Mouse (Mus musculus) hindbrain, embryonic 16.5 days (tissue): Measurements from ENCODE around the gene Spns3. TPM values are rescaled to one million over a fixed set of nuclear protein-coding genes. Genes with fewer than 3 reads are reported as not detected.

Experiments used
- ATAC-seq: fragments of 200-750 bp; cut with Nextera tagmentation; 2 replicates; pipeline ENCODE4 v1.8.0; 2017; ENCODE audit warnings: moderate TSS enrichment, moderate library complexity
- H3K27ac ChIP-seq: fragments of 300-500 bp; sonication (generic); 2 replicates; pipeline ENCODE4 v1.5.1; 2014; ENCODE audit warnings: low read depth, mild to moderate bottlenecking, control low read depth, low read length, moderate library complexity
- H3K27me3 ChIP-seq: fragments of 300-500 bp; sonication (generic); replicated peaks from 2 replicates; pipeline ENCODE4 v1.6.1; 2014; ENCODE audit warnings: low read length; ENCODE audit not compliant: control insufficient read depth, insufficient read depth
- H3K36me3 ChIP-seq: fragments of 300-500 bp; sonication (generic); 2 replicates; pipeline ENCODE4 v1.6.1; 2014; ENCODE audit warnings: mild to moderate bottlenecking, low read length, moderate library complexity, mixed read lengths; ENCODE audit not compliant: control insufficient read depth, insufficient read depth
- H3K4me1 ChIP-seq: fragments of 300-500 bp; sonication (generic); 2 replicates; pipeline ENCODE4 v1.6.1; 2014; ENCODE audit warnings: low read depth, low read length; ENCODE audit not compliant: control insufficient read depth, insufficient read depth
- H3K4me2 ChIP-seq: fragments of 300-500 bp; sonication (generic); 2 replicates; pipeline ENCODE4 v1.6.1; 2014; ENCODE audit warnings: mild to moderate bottlenecking, low read length, control low read depth, moderate library complexity
- H3K4me3 ChIP-seq: fragments of 300-500 bp; sonication (generic); 2 replicates; pipeline ENCODE4 v1.5.1; 2014; ENCODE audit warnings: mild to moderate bottlenecking, low read length, control low read depth, moderate library complexity
- H3K9ac ChIP-seq: fragments of 300-500 bp; sonication (generic); 2 replicates; pipeline ENCODE4 v1.6.1; 2014; ENCODE audit warnings: low read depth, mild to moderate bottlenecking, control low read depth, low read length, moderate library complexity
- H3K9me3 ChIP-seq: fragments of 300-500 bp; sonication (generic); 2 replicates; pipeline ENCODE4 v1.6.1; 2014; ENCODE audit warnings: mild to moderate bottlenecking, low read length, moderate library complexity; ENCODE audit not compliant: control insufficient read depth
- WGBS: fragments of 180-500 bp; shearing (Covaris S2); extraction: QIAGEN DNeasy Blood & Tissue Kit; methylation state at CpG from one replicate; pipeline ENCODE4 v1.1.7; 2014; 5-methylcytosine and 5-hydroxymethylcytosine counted together
- polyA plus RNA-seq: library from polyadenylated mRNA; unstranded; fragments of >200 nt; fragmentation: Nextera tagmentation; extraction: Ambion mirVana; gene quantifications from 2 replicates; pipeline ENCODE4 v1.2.1, GENCODE M21; 2015

The Spns3 gene
- polyA plus RNA-seq, 1 experiment from 2014 or later = not detected

DNA sequence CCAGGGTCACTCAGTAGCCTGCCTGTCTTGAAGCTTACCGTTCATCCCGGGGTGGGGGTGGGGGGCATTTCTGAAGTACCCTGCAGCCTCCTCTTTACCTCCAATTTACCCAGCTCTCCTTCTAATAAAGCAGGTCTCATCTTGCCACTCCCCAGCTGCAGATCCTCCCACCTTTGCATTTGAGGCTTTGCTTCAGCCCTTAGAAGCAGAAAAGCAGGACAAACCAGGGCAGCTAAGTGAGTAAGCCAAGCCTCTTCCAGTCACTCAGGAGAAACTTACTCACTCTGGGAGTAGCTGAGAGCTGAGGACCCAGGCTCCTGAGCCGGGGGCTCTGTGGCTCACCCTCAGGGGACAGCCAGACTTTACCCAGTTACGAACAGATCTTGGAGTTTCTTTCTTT, 28.2 kb upstream of the Spns3 start:
- no peak overlapping the region for H3K4me3 ChIP-seq
- H3K27me3 ChIP-seq = no peaks in the 10 kb centered on the region
- H3K4me2 ChIP-seq = no peak overlapping the region
- WGBS = 78% methylated on average over 4 of the region's 4 CpGs
- no peaks in the 10 kb centered on the region for H3K36me3 ChIP-seq
- peaks cover 9% of the 10 kb centered on the region for H3K4me1 ChIP-seq
- H3K27ac ChIP-seq = no peak overlapping the region
- no peaks in the 10 kb centered on the region for H3K9me3 ChIP-seq
- H3K9ac ChIP-seq = no peak overlapping the region
- ATAC-seq = no peak

DNA sequence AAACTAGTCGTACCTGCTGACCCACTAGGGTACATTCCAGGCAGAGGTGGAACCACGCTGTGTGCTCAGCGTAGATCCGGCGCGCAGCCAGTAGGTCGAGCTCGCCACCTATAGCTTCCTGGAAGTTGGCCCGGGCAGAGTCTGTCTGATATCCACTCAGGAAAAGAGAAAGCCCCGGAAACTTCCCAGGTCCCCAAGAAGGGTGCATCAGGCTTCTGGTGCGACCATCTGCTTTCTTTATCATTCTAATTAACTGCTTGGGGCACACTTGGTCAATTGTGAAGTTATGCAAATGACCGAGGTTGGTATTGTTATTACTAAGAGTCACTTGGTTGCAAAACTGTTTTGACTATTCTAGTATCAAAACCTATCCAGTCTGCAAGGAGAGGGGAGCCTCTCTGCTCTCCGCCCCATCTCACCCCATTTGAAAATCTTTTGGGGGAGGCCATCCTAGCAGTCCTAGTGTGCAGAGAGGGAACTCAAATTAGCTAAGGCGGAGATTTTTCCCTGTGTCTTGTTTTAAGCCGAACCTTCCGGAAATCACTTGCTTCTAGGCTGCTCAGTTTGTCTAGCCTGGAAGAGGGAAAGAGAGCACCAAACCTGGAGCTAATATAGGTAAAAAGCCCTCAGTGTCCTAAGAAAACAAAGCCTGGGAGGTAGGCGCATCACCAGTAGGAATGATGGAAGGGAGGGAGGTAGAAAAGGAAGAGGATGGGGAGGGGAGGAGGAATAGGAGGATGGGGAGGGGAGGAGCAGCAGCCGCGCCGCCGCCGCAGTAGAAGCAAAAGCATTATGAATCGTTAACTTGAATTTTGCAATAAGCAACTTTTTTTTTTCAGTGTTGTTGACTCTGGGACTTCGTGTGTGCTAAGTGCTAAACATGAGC, 26.4 kb upstream of the Spns3 start:
- Histone ChIP-seq H3K4me3 (peak overlapping the region; percentile 32), H3K9me3 (no peaks in the 10 kb centered on the region), H3K4me1 (peaks cover 9% of the 10 kb centered on the region), H3K9ac (peak overlapping the region; percentile 38; the same call in 1 of the 2 replicates), H3K27ac (peak overlapping the region; percentile 30), H3K27me3 (no peaks in the 10 kb centered on the region), H3K36me3 (no peaks in the 10 kb centered on the region), H3K4me2 (peak overlapping the region; percentile 58)
- WGBS = 2% methylated on average over 24 of the region's 24 CpGs
- ATAC-seq = peak; percentile 52

DNA sequence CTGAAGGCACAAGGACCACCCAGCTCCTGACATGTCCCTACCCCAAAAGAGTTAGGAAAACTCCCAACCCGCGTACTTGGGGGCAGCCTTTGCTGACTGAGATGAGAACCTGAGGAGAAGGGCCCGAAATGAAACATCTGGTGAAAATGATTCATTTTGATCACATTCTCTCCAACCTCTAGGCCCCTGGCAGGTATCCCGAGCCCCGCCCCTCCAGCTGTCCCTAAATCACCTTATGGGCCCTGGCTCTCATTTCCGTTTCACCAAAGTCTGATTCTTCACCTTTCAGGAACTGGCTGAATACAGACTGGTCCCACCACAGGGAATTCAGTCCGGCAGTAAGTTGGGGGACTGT, 25.8 kb upstream of the Spns3 start:
- 18% methylated on average over 7 of the region's 7 CpGs for whole genome bisulfite sequencing
- no peak overlapping the region; the same call in 1 of the 2 replicates for H3K27ac ChIP-seq
- H3K9me3 ChIP-seq = no peaks in the 10 kb centered on the region
- H3K4me1 ChIP-seq = peaks cover 9% of the 10 kb centered on the region
- no peak; the same call in 1 of the 2 replicates for ATAC-seq
- no peaks in the 10 kb centered on the region for H3K27me3 ChIP-seq
- H3K9ac ChIP-seq = no peak overlapping the region
- peak overlapping the region; percentile 32 for H3K4me3 ChIP-seq
- no peaks in the 10 kb centered on the region for H3K36me3 ChIP-seq
- H3K4me2 ChIP-seq = peak overlapping the region; percentile 58

DNA sequence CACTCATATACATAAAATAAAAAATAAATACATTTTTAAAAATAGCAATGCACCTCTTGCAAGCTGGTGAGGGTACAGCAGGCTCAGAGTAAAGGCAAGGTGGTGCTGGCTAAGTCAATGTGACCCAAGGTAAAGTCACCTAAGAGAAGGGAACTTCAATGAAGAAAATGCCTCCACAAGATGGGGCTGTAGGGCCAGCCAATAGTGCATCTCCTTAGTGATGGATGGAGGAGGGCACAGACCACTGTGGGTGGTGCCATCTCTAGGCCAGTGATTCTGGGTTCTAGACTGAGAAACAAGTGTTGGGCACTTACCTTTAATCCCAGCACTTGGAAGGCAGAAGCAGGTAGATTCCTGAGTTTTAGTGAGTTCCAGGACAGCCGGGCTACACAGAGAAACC, 23.5 kb upstream of the Spns3 start:
- no peak overlapping the region for H3K27ac ChIP-seq
- 100% methylated on average over 1 of the region's 1 CpGs for WGBS
- no peak for ATAC-seq

DNA sequence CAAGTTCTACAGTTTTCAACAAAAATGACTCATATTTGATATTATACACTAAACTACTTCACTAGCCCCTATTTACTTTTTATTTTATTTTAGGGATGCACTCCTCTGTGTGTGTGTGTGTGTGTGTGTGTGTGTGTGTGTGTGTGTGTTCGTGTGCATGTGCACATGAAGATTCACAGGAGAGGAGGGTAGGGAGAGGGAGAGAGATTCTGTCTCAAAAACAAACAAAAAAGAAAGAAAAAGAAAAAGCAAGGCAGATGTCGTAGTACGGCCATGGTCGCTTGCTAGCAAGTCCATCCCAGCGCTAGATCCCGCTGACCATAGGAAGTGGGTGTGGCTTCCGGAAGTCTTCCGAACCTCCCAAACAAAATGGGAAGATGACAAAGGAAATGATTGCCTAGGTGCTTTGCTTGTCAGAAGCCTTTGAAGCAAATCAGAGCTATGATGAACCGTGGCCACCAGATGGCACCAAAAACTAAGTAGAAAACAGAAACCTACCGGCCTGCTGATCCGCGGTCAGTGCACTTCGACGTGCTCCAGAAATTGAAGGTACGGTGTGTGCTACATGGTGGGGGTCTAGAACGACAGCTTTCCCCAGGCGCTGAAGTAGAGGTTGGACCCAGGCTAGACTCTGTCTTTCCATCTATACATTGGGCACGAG, 20.1 kb upstream of the Spns3 start:
- Histone ChIP-seq H3K4me1 (no peaks in the 10 kb centered on the region), H3K4me3 (peak overlapping the region; percentile 36), H3K27ac (no peak overlapping the region), H3K9ac (peak overlapping the region; percentile 54; the same call in 1 of the 2 replicates), H3K36me3 (no peaks in the 10 kb centered on the region), H3K9me3 (no peaks in the 10 kb centered on the region), H3K4me2 (peak overlapping the region; percentile 62), H3K27me3 (no peaks in the 10 kb centered on the region)
- 5% methylated on average over 18 of the region's 18 CpGs for WGBS
- peak; percentile 89 for ATAC-seq

More for the DNA sequence above, 23.5 kb upstream of the Spns3 start:
- Histone ChIP-seq H3K27me3 (no peaks in the 10 kb centered on the region), H3K4me1 (peaks cover 9% of the 10 kb centered on the region), H3K9ac (no peak overlapping the region), H3K9me3 (no peaks in the 10 kb centered on the region), H3K4me2 (no peak overlapping the region), H3K4me3 (no peak overlapping the region), H3K36me3 (no peaks in the 10 kb centered on the region)

DNA sequence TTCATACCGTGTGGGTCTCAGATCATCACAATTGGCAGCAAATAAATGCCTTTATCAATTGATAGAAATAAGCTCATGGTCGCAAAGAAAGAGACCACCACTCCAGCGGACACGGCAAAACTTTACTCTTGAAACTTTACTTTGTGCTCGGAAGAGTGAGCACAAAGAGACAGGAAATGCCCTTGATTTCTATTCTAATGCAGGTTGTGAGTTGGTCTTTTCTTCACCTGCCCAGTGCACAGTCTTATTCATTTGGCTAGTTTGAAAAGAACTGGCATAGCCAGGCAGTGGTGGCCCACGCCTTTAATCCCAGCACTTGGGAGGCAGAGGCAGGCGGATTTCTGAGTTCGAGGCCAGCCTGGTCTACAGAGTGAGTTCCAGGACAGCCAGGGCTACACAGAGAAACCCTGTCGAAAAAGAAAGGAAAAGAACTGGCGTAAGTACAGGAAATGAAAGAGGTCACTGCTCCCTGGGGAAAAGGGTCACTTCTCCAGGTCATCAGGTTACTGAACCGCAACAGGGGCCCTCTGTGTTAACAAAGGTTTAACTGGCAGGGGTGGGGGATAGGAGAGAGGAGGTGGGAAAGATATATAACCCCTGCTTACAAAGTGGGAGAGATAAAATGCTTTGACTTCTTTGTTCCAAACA, 19.5 kb upstream of the Spns3 start:
- Histone ChIP-seq H3K36me3 (no peaks in the 10 kb centered on the region), H3K9ac (no peak overlapping the region), H3K4me2 (peak overlapping the region; percentile 62; the same call in 1 of the 2 replicates), H3K27ac (no peak overlapping the region), H3K9me3 (no peaks in the 10 kb centered on the region), H3K4me3 (no peak overlapping the region), H3K27me3 (no peaks in the 10 kb centered on the region), H3K4me1 (no peaks in the 10 kb centered on the region)
- 67% methylated on average over 11 of the region's 11 CpGs for WGBS
- no peak for ATAC-seq

DNA sequence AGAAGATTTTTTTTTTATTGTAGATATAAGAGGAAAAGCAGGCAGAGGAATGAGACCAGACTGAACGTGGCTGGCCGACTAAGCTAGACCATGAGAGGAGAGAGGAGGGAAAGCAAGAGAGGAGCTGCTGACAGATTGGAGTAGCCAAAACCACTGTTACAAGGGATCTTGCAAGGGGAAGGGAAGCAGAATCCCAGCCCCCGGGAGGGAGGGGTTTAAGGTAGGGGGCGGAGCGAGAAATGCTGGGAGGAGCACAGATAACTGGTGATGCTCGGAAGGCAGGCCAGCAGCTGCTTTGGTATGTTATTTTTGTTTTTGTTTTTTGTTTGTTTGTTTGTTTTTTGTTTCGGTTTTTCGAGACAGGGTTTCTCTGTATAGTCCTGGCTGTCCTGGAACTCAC, 18.7 kb upstream of the Spns3 start:
- Histone ChIP-seq H3K4me2 (no peak overlapping the region), H3K4me3 (no peak overlapping the region), H3K27ac (no peak overlapping the region), H3K4me1 (no peaks in the 10 kb centered on the region), H3K9me3 (no peaks in the 10 kb centered on the region), H3K27me3 (no peaks in the 10 kb centered on the region), H3K9ac (no peak overlapping the region), H3K36me3 (no peaks in the 10 kb centered on the region)
- 65% methylated on average over 8 of the region's 8 CpGs for WGBS
- no peak for ATAC-seq

DNA sequence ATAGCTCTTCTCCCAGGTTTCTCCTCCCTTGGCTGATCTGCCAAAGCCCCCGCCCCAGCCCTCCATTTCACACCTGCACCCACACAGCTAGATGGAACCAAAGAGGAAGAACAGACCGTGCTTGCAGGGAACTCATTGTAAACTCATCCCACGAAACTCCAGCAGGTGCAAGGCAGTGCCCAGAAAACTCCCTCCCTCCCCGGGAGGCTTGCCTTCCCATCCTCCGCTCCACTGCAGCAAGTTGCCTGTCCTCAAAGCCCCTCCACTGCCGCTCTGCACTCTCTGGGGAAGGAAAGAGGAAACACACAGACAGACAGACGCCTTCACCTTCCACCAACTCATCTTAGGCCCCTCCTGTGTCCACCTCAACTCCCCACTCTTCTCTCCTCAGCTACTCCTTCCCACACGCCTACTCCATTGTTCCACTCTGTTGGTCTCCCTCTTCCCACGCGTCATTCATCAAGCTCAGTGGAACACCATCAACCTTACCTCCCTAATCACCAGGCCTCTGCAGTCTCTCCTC, 16.6 kb upstream of the Spns3 start:
- no peak for ATAC-seq
- Histone ChIP-seq H3K9ac (no peak overlapping the region), H3K4me2 (no peak overlapping the region), H3K4me3 (no peak overlapping the region), H3K4me1 (no peaks in the 10 kb centered on the region), H3K36me3 (no peaks in the 10 kb centered on the region), H3K27ac (no peak overlapping the region), H3K27me3 (no peaks in the 10 kb centered on the region), H3K9me3 (no peaks in the 10 kb centered on the region)
- 44% methylated on average over 10 of the region's 10 CpGs for WGBS

DNA sequence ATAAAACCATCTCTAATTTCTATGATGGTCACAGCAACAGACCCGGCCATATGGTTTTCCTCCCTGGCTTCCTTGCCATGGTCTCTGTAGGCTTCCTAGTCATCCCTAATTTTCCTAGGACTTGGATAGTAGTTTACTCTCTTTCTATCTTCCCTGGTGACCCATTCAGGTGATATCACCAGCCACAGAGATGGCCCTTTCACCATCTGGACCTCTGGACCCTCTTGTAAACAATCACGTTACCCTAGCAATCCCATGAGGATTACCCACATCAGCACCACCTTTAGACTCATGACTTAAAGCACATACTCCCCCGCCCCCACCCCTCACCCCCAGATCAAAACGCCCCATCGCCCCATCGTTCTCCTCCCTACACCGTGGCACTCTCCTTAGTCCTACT, 16.0 kb upstream of the Spns3 start:
- 75% methylated on average over 7 of the region's 7 CpGs for WGBS
- no peak for ATAC-seq
- no peaks in the 10 kb centered on the region for H3K27me3 ChIP-seq
- no peak overlapping the region for H3K9ac ChIP-seq
- H3K9me3 ChIP-seq = no peaks in the 10 kb centered on the region
- no peaks in the 10 kb centered on the region for H3K4me1 ChIP-seq
- H3K36me3 ChIP-seq = no peaks in the 10 kb centered on the region
- H3K4me3 ChIP-seq = no peak overlapping the region
- H3K4me2 ChIP-seq = no peak overlapping the region
- H3K27ac ChIP-seq = no peak overlapping the region
